Mouse (Mus musculus) kidney, postnatal 14 days (tissue): ENCODE data around the gene Actn1.
"Not testable (repeated sequence)": the region's sequence is repeated elsewhere in the genome, so short reads cannot be mapped to it uniquely, and the experiment has no call there.

Experiments used
- DNase-seq: peaks from one replicate; pipeline ENCODE4 v3.0.0; 2022; ENCODE audit warnings: mixed read lengths

The Actn1 gene

GRCm38 (mm10) chr12:80260056-80260743 is at the start of gene Actn1:
Gene Actn1, minus strand, starts transcription at chr12:80260371.
- DNase-seq = peak; percentile 96

GRCm38 (mm10) chr12:80307556-80307955 is 47.4 kb upstream of the Actn1 start:
- DNase-seq = no peak

GRCm38 (mm10) chr12:80304518-80304917 is 44.3 kb upstream of the Actn1 start:
- DNase-seq = no peak

GRCm38 (mm10) chr12:80300833-80301456 is 40.8 kb upstream of the Actn1 start:
- no peak for DNase-seq

GRCm38 (mm10) chr12:80298714-80299113 is 38.5 kb upstream of the Actn1 start:
- no peak for DNase-seq

GRCm38 (mm10) chr12:80291895-80292435 is 31.8 kb upstream of the Actn1 start:
- no peak for DNase-seq

GRCm38 (mm10) chr12:80290964-80291363 is 30.8 kb upstream of the Actn1 start:
- no peak for DNase-seq

GRCm38 (mm10) chr12:80290483-80290882 is 30.3 kb upstream of the Actn1 start:
- no peak for DNase-seq

- no peak for DNase-seq
Observed at GRCm38 (mm10) chr12:80289722-80290121, 29.6 kb upstream of the Actn1 start.

GRCm38 (mm10) chr12:80285890-80286289 is 25.7 kb upstream of the Actn1 start:
- no peak for DNase-seq

GRCm38 (mm10) chr12:80284251-80284650 is 24.1 kb upstream of the Actn1 start:
- DNase-seq = not testable (repeated sequence)

- DNase-seq = no peak
Observed at GRCm38 (mm10) chr12:80278866-80279265, 18.7 kb upstream of the Actn1 start.

GRCm38 (mm10) chr12:80277428-80277827 is 17.3 kb upstream of the Actn1 start:
- DNase-seq = no peak

GRCm38 (mm10) chr12:80275187-80275820 is 15.1 kb upstream of the Actn1 start:
- peak; percentile 17 for DNase-seq

- DNase-seq = peak; percentile 76
Observed at GRCm38 (mm10) chr12:80273020-80273686, 13.0 kb upstream of the Actn1 start.

GRCm38 (mm10) chr12:80271806-80272205 is 11.6 kb upstream of the Actn1 start:
- no peak for DNase-seq

GRCm38 (mm10) chr12:80270924-80271323 is 10.8 kb upstream of the Actn1 start:
- peak; percentile 10 for DNase-seq

- DNase-seq = no peak
Observed at GRCm38 (mm10) chr12:80269303-80269702, 9.1 kb upstream of the Actn1 start.

- DNase-seq = no peak
Observed at GRCm38 (mm10) chr12:80267962-80268361, 7.8 kb upstream of the Actn1 start.

- not testable (repeated sequence) for DNase-seq
Observed at GRCm38 (mm10) chr12:80264388-80264787, 4.2 kb upstream of the Actn1 start.

- peak; percentile 81 for DNase-seq
Observed at GRCm38 (mm10) chr12:80260744-80261695, 849 bp upstream of the Actn1 start.
